Mouse (Mus musculus): Measurements from ENCODE around the gene Gcdh. TPM values are rescaled to one million over a fixed set of nuclear protein-coding genes. Genes with fewer than 3 reads are reported as not detected.

The Gcdh gene
- polyA plus RNA-seq, 1 experiment from 2014 or later: 31.1 TPM

GRCm38 (mm10) chr8:84925557-84925956 is 31.8 kb upstream of the Gcdh start:
- Histone ChIP-seq H3K9ac (no peak overlapping the region), H3K4me3 (replicated peaks) (no peak overlapping the region), H3K27ac (no peak overlapping the region), H3K36me3 (replicated peaks) (peaks cover 47% of the 10 kb centered on the region), H3K4me2 (no peak overlapping the region), H3K9me3 (no peaks in the 10 kb centered on the region), H3K27me3 (peaks cover 20% of the 10 kb centered on the region), H3K4me1 (peaks cover 15% of the 10 kb centered on the region)
- WGBS: 89% methylated on average over 7 of the region's 7 CpGs
- ATAC-seq (ENCODE audit: low FRiP score): no peak

GRCm38 (mm10) chr8:84921596-84921995 is 27.9 kb upstream of the Gcdh start:
- Histone ChIP-seq H3K9ac (no peak overlapping the region), H3K9me3 (no peaks in the 10 kb centered on the region), H3K4me1 (no peaks in the 10 kb centered on the region), H3K4me3 (replicated peaks) (no peak overlapping the region), H3K4me2 (no peak overlapping the region), H3K36me3 (replicated peaks) (peaks cover 67% of the 10 kb centered on the region), H3K27ac (no peak overlapping the region), H3K27me3 (peaks cover 26% of the 10 kb centered on the region)
- WGBS: 93% methylated on average over 2 of the region's 2 CpGs
- no peak for ATAC-seq (ENCODE audit: low FRiP score)

GRCm38 (mm10) chr8:84918646-84919045 is 24.9 kb upstream of the Gcdh start:
- Histone ChIP-seq H3K9ac (no peak overlapping the region), H3K4me2 (no peak overlapping the region), H3K27me3 (peaks cover 49% of the 10 kb centered on the region), H3K4me1 (no peaks in the 10 kb centered on the region), H3K27ac (no peak overlapping the region), H3K9me3 (no peaks in the 10 kb centered on the region), H3K4me3 (replicated peaks) (no peak overlapping the region), H3K36me3 (replicated peaks) (peaks cover 83% of the 10 kb centered on the region)
- 92% methylated on average over 15 of the region's 15 CpGs for WGBS
- no peak for ATAC-seq (ENCODE audit: low FRiP score)

- 30% methylated on average over 20 of the region's 20 CpGs for WGBS
- H3K36me3 ChIP-seq (replicated peaks): peaks cover 81% of the 10 kb centered on the region
Measured at GRCm38 (mm10) chr8:84917781-84918180, 24.1 kb upstream of the Gcdh start.

GRCm38 (mm10) chr8:84915269-84915668 is 21.5 kb upstream of the Gcdh start:
- H3K27me3 ChIP-seq: peaks cover 83% of the 10 kb centered on the region
- H3K9me3 ChIP-seq: no peaks in the 10 kb centered on the region
- H3K9ac ChIP-seq: no peak overlapping the region
- WGBS: 89% methylated on average over 8 of the region's 8 CpGs
- H3K36me3 ChIP-seq (replicated peaks): peaks cover 84% of the 10 kb centered on the region
- no peak overlapping the region for H3K27ac ChIP-seq
- no peak overlapping the region for H3K4me3 ChIP-seq (replicated peaks)
- no peak for ATAC-seq (ENCODE audit: low FRiP score)
- H3K4me1 ChIP-seq: peaks cover 14% of the 10 kb centered on the region
- no peak overlapping the region for H3K4me2 ChIP-seq

More at GRCm38 (mm10) chr8:84917781-84918180, 24.1 kb upstream of the Gcdh start:
- peaks cover 8% of the 10 kb centered on the region for H3K4me1 ChIP-seq
- no peak overlapping the region for H3K4me3 ChIP-seq (replicated peaks)
- H3K27me3 ChIP-seq: peaks cover 57% of the 10 kb centered on the region
- no peaks in the 10 kb centered on the region for H3K9me3 ChIP-seq
- ATAC-seq (ENCODE audit: low FRiP score): no peak
- no peak overlapping the region for H3K4me2 ChIP-seq
- no peak overlapping the region for H3K9ac ChIP-seq
- H3K27ac ChIP-seq: no peak overlapping the region

GRCm38 (mm10) chr8:84913960-84914359 is 20.2 kb upstream of the Gcdh start:
- H3K27ac ChIP-seq: no peak overlapping the region
- H3K27me3 ChIP-seq: peaks cover 92% of the 10 kb centered on the region
- ATAC-seq (ENCODE audit: low FRiP score): no peak
- H3K4me2 ChIP-seq: peak overlapping the region; percentile 66; the same call in 1 of the 2 replicates
- no peaks in the 10 kb centered on the region for H3K9me3 ChIP-seq
- H3K4me3 ChIP-seq (replicated peaks): no peak overlapping the region
- H3K4me1 ChIP-seq: peaks cover 19% of the 10 kb centered on the region
- 49% methylated on average over 4 of the region's 4 CpGs for WGBS
- H3K9ac ChIP-seq: peak overlapping the region; percentile 40; the same call in 1 of the 2 replicates
- H3K36me3 ChIP-seq (replicated peaks): peaks cover 75% of the 10 kb centered on the region

GRCm38 (mm10) chr8:84913502-84913900 is 19.8 kb upstream of the Gcdh start:
- Histone ChIP-seq H3K4me2 (peak overlapping the region; percentile 66), H3K4me1 (peaks cover 23% of the 10 kb centered on the region), H3K9me3 (no peaks in the 10 kb centered on the region), H3K4me3 (replicated peaks) (peak overlapping the region; percentile 37), H3K36me3 (replicated peaks) (peaks cover 70% of the 10 kb centered on the region), H3K27me3 (peaks cover 90% of the 10 kb centered on the region), H3K27ac (no peak overlapping the region), H3K9ac (peak overlapping the region; percentile 40; the same call in 1 of the 2 replicates)
- WGBS: 13% methylated on average over 9 of the region's 9 CpGs
- ATAC-seq (ENCODE audit: low FRiP score): no peak

GRCm38 (mm10) chr8:84912895-84913501 is 19.3 kb upstream of the Gcdh start:
- H3K4me2 ChIP-seq: peak overlapping the region; percentile 66
- 2% methylated on average over 55 of the region's 55 CpGs for WGBS
- no peak overlapping the region for H3K27ac ChIP-seq
- H3K27me3 ChIP-seq: peaks cover 85% of the 10 kb centered on the region
- peaks cover 68% of the 10 kb centered on the region for H3K36me3 ChIP-seq (replicated peaks)
- no peak for ATAC-seq (ENCODE audit: low FRiP score)
- H3K9me3 ChIP-seq: no peaks in the 10 kb centered on the region
- H3K9ac ChIP-seq: peak overlapping the region; percentile 40; the same call in 1 of the 2 replicates
- peaks cover 24% of the 10 kb centered on the region for H3K4me1 ChIP-seq
- H3K4me3 ChIP-seq (replicated peaks): peak overlapping the region; percentile 37

- H3K36me3 ChIP-seq (replicated peaks): peaks cover 65% of the 10 kb centered on the region
- ATAC-seq (ENCODE audit: low FRiP score): no peak
- 0 out of 2 replicates have a peak overlapping the region, but pooled peaks have one; percentile 40 for H3K9ac ChIP-seq
Measured at GRCm38 (mm10) chr8:84912391-84912790, 18.7 kb upstream of the Gcdh start.

GRCm38 (mm10) chr8:84911854-84912253 is 18.1 kb upstream of the Gcdh start:
- Histone ChIP-seq H3K4me2 (no peak overlapping the region), H3K27me3 (peaks cover 74% of the 10 kb centered on the region), H3K4me1 (peaks cover 25% of the 10 kb centered on the region), H3K9me3 (no peaks in the 10 kb centered on the region), H3K4me3 (replicated peaks) (no peak overlapping the region), H3K27ac (no peak overlapping the region), H3K36me3 (replicated peaks) (peaks cover 59% of the 10 kb centered on the region), H3K9ac (no peak overlapping the region)
- no peak for ATAC-seq (ENCODE audit: low FRiP score)
- 87% methylated on average over 9 of the region's 9 CpGs for WGBS

More at GRCm38 (mm10) chr8:84912391-84912790, 18.7 kb upstream of the Gcdh start:
- Histone ChIP-seq H3K27me3 (peaks cover 79% of the 10 kb centered on the region), H3K9me3 (no peaks in the 10 kb centered on the region), H3K4me3 (replicated peaks) (peak overlapping the region; percentile 37), H3K27ac (no peak overlapping the region), H3K4me1 (peaks cover 25% of the 10 kb centered on the region), H3K4me2 (peak overlapping the region; percentile 66)
- 25% methylated on average over 27 of the region's 27 CpGs for WGBS

GRCm38 (mm10) chr8:84910551-84910950 is 16.8 kb upstream of the Gcdh start:
- no peak overlapping the region for H3K4me3 ChIP-seq (replicated peaks)
- no peak overlapping the region for H3K4me2 ChIP-seq
- H3K9ac ChIP-seq: no peak overlapping the region
- peaks cover 25% of the 10 kb centered on the region for H3K4me1 ChIP-seq
- WGBS: 80% methylated on average over 6 of the region's 6 CpGs
- H3K36me3 ChIP-seq (replicated peaks): peaks cover 47% of the 10 kb centered on the region
- no peak for ATAC-seq (ENCODE audit: low FRiP score)
- H3K27me3 ChIP-seq: peaks cover 68% of the 10 kb centered on the region
- H3K27ac ChIP-seq: no peak overlapping the region
- no peaks in the 10 kb centered on the region for H3K9me3 ChIP-seq

GRCm38 (mm10) chr8:84909949-84910348 is 16.2 kb upstream of the Gcdh start:
- Histone ChIP-seq H3K27me3 (peaks cover 64% of the 10 kb centered on the region), H3K4me1 (peaks cover 25% of the 10 kb centered on the region), H3K4me3 (replicated peaks) (no peak overlapping the region), H3K4me2 (no peak overlapping the region), H3K9me3 (no peaks in the 10 kb centered on the region), H3K27ac (no peak overlapping the region), H3K36me3 (replicated peaks) (peaks cover 41% of the 10 kb centered on the region), H3K9ac (no peak overlapping the region)
- no peak for ATAC-seq (ENCODE audit: low FRiP score)
- 90% methylated on average over 5 of the region's 5 CpGs for WGBS

Measured in forebrain, embryonic 12.5 days (tissue).